Mouse (Mus musculus): ENCODE data around the gene Kcnh4.

The Kcnh4 gene

DNA sequence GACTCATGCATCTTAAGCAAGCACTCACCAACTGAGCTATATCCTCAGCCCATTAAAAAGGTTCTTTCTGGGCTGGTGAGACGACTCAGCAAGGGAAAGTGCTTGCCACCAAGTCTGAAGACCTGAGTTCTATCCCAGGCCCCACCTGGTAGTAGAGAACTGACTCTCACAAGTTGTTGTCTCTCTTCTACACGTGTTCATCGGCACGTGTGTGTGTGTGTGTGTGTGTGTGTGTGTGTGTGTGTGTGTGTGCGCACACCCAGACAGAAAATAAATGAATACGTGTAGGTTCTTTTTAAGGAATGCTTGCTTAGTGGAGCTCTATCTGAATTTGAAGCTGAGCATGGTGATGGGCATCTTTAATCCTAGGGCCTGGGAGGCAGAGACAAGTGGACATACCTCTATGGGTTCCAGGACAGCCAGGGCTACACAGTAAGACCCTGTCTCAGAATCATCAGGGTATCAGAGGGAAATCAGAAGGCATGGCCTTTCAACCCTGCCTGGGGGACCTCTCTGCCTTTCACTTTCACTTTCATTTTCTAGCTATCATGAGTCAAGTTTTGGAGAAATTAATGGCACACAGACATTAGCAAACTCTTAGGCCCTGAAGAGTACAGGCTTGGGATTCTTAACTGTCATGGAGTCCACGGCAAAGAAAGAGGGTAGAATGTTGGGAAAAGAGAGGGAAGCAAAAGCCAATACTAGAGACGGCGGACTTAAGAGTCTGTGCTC is 24.4 kb downstream of the Kcnh4 start:
- DNase-seq (ENCODE audit: extremely low spot score, low read depth, low spot score), result no peak

DNA sequence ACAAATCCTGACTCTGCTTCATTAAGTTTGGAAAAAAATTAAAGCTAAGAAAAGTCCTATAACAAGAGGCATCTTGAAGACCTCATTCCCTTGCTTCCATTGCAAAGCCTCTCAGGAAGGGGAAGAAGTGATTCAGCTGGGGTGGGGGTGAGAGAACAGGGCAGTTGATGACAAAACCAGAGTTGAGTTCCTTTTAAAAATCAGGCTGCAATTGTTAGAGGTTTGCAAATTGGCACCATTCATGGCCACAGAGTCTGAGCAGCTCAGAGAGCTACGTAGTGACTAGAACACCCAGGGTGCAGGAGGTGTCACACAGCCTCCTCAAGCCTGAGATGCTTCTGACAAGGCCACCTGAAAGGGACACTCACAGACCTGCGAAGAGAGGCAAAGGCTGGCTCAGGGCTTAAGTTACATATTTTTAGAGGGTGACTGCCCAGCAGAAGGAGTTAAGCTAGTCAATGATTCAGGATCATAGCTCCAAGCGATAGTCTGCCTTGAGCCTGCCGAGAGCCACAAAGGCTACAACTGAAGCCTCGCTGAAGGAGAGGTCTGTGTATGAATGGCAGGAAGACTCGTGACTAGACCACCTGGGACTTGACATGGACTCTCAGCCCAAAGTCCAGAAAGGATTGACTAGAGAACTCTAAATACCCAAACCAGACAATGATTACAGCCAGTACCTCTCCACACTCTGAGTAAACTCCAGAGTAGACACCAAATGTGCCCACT is 29.1 kb downstream of the Kcnh4 start:
- DNase-seq (ENCODE audit: extremely low spot score, low read depth, low spot score), result no peak

DNA sequence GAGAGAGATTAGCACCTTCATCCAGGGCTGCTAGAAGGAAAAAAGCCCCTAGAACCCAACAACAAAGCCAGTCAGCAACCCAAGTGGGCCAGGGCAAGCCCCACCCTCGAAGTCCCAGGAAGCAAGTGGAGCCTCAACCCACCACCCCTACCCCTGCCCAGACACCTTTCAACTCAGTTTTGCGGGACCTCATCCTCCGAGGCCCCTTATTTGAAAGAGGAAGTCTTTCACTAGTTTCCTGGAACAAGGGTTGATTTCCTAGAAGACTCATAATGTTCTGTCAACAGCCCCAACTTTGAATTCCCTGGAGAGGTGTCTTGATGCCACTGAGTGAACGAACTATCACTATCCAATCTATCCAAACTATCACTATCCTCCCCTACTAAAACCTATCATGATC is 29.8 kb downstream of the Kcnh4 start:
- DNase-seq (ENCODE audit: extremely low spot score, low read depth, low spot score), result no peak

DNA sequence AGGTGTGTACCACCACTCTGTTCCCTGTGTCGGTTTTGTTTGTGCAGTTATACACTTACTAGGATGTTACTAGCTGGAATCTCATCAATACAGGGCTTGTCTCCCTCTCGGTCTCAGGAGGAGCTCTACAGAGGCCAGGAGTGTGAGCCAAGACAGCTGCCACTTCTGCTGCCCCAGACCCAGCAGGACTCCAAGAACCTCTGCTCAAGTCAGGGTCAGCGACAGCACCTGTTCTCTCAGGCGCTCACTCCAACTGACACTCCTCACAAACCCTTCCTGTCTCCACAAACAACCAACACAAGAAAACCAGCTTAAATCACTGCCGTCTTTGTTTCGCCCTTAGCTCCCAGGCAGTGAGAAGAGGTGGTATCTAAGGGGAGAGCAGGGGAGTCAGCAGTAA is 31.1 kb downstream of the Kcnh4 start:
- DNase-seq (ENCODE audit: extremely low spot score, low read depth, low spot score), result no peak

DNA sequence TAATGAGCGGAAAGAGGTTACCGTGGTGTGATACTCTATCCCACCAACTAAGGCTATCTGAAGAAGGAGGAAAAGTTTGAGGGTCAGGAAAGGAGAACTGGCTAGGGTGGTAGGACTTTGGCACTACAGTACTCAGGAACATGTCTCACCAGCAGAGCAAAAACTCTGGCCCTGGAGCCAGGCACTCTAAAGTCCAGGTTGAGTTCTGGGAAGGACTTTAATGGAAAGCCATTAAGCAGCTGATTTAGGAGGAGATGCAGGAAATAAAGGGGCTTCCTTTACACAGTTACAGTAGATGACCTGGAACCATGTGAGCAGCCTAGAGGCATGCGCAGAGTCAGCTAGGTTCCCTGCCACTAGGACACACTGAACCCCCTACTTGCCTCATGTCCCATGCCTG is 32.5 kb downstream of the Kcnh4 start:
- no peak for DNase-seq (ENCODE audit: extremely low spot score, low read depth, low spot score)

DNA sequence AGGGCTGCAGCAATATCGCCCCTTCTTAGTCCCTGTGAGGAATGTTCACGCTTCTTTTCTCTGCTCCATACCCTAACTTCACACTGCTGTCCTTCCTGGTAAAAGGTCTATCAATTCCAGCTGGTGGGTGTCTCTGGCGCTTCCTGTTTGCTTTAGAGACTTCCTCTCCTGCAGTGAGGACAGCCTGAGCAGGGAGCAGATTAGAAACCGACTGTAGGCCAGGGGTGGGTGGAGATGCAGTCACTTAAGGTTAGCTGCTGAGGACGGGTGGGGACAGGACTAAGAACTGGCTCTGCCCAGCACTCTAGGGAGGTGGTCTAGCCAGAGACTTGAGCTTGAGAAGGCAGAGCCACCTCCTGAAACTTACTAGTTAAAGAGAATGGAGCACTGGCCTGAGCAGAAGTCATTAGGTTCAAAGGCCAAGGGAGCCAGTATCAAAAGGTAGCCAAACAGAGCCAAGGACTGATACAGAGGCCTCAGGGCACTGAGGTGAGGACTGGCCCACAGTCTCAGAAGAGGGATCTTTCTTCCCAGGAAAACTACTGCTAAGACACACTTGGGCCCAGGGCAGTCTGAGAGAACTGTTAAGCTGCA is 34.7 kb downstream of the Kcnh4 start:
- DNase-seq (ENCODE audit: extremely low spot score, low read depth, low spot score), result no peak

DNA sequence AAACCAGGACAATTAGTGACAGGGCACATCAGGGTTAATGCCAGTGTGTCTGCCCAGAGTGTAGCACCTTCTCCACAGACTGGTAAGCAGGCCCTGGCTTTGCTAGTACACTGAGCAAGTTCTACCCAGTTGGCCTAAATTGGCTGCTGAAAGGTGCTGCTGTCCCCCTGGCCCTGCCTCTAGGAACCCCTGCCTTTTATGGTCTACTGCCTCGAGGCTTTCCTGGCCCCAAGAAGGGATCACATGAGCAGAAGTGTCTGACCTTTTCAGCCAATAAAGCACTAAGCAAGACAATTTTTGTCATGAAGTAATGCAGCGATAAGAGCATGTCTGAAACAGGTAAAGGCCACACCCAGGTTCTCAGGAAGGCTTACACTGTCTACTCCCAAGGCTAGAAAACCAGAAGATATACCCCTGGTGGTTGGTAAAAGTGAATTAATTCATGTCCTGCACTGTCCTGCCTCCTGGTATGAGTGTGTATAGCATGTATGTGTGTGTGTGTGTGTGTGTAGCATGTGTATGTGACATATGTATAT is 37.2 kb downstream of the Kcnh4 start:
- DNase-seq (ENCODE audit: extremely low spot score, low read depth, low spot score), result no peak

DNA sequence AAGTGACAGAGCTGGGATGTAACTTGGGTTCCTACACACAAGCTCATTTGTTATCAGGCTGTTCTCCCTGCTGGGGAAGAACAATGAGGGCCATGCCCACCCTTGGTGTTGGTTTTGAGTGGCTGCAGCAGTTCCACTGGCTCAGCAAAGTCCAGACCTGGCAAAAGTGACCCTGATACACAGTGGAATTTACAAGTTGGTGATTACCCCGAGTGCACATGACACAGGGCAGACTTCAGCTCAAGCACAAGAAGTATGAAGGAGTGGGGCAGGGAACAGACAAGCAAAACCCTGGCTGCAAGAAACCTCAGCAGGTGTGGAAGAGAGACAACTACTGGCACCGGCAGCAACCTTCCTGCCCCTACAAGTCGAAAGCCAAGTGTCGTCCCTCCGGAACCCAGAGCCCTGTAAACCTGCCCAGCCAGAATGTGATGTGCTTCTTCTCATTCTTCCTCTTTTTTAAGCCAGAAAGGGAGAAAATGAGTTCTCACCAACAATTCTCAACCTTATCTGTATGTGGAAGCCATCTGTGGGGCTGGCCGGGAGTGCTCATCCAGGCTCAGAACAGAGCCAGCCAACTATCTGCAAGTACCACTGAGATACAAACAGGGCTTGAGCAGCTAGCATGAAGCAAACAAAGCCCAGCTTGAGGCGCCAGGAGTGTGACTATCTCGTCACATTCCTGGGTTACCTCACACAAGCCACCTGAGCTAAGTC is 37.8 kb downstream of the Kcnh4 start:
- DNase-seq (ENCODE audit: extremely low spot score, low read depth, low spot score), result no peak

DNA sequence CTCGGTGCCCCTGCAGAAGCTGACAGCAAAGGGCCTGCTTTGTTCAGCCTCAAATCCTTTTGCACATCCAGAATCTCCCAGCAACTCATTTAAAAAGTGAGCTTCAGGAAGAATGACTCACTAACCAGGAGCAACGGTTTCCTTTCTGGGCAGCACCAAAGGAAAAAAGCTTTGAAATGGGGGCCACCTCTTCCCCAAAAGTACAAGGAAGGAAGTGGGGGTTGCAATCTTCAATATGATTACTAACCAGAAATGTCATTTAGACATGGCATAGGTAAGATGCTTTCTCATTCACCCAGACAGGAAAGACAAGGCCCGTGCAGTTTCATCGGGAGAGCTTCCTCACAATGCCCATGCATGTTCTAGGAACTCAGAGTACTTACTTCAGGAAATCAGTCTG is 38.5 kb downstream of the Kcnh4 start:
- no peak for DNase-seq (ENCODE audit: extremely low spot score, low read depth, low spot score)

DNA sequence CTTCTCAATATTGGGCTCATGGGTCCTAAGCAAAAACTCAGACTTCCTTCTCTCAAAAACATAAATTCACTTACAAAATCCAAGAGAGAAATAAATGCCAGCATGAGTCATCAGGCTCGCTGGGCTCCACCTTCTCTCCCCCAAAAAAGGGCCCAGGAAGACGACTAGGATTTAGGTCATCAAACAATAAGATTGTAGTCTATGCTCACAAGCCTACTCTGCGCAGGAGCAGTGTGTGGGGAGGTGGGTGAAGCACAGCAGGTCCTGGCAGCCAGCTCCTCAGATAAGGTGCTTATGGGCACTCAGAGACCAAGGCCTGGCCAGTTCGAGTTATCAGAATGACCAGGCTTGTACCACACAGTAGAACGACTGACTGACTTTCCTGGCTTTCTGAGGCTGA is 39.4 kb downstream of the Kcnh4 start:
- DNase-seq (ENCODE audit: extremely low spot score, low read depth, low spot score), result no peak

DNA sequence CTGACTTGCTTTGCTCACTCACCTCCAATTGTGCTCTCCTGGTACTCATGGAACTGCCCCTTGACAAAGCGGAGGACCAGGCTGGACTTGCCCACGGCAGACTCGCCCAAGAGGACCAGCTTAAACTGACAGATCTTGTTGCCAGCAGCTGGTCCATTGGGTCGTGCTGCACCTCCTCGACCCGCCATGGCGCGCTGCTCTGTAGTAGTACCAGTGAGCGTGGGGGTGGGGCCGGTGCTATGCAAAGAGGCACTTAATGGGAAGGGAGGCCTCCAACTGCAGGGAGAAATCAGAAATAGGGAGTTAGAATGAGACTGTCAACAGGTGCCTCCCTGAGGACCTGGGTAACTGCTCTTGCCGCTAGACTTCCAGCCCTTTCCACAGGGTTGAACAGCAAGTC is 39.8 kb downstream of the Kcnh4 start:
- no peak for DNase-seq (ENCODE audit: extremely low spot score, low read depth, low spot score)

DNA sequence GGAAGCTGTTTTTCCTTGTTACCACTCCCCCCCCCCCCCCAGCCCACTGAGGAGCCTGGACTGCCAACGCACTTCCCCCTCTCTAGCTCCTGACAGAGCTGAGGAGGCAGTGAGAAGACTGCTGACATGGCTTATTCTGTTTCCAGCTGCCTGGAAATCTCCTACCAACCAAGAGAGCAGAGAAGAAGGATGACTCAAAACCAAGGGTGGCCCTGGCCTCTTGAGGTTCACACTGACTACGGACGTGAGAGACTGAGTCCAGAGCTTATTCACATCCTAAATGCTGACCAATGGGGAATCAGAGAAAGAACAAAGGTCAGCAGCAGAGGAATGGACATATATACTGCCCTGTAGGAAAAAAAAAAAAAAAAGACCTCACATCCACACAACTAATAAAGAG is 40.4 kb downstream of the Kcnh4 start:
- DNase-seq (ENCODE audit: extremely low spot score, low read depth, low spot score), result no peak

DNA sequence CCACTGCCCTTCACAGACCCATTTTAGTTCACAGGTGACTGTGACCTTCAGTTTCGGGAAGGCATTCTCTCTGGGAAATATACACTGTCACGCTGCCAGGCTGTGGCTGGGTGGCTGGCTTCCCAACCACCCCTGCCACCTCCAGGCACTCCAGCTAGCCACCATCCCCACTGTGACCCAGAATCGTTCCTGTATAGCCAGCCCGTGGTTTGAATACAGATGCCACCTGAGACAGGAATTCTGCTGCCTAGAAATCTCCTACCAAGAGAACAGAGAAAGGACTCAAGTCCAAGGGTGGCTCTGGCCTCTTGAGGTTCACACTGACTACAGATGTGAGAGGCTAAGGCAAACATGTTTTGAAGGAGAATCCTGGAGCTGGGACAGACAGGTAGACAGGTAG is 40.9 kb downstream of the Kcnh4 start:
- DNase-seq (ENCODE audit: extremely low spot score, low read depth, low spot score), result no peak

DNA sequence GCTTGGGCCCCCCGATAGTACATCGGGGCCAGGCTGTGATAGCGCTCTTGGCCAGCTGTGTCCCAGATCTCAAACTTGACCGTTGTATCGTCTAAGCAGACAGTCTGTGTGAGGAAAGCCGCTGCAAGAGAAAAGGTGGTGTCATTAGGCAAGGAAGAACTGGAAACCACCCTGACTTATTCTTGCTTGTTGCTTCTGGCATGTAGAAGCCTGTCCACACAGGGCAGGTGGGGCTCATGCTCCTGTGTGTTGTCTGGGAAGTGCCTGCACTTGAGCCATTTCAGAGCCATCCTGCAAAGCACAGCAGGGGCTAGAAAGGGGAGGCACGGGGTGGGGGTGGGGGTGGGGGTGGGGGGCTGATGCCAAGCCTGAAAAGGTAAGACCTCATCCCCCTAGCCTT is 41.3 kb downstream of the Kcnh4 start:
- no peak for DNase-seq (ENCODE audit: extremely low spot score, low read depth, low spot score)

DNA sequence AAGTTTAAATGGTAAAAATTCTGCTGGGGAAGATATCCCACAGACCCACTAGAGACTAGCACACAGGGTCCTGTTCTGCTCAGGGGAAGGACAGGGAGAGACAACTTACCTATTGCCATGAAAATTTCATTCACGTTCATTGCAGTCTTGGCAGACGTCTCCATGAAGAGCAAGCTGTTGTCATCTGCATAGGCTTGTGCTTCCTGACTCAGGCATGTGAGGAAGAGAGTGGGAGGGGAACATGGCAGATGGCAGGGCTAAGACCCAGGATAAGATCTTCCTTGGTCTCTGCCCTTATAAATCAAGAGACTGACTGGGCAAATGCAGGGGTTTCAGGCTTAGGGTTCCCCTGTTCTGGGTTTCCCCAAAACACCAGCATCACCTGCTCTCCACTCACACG is 43.1 kb downstream of the Kcnh4 start:
- no peak for DNase-seq (ENCODE audit: extremely low spot score, low read depth, low spot score)

DNA sequence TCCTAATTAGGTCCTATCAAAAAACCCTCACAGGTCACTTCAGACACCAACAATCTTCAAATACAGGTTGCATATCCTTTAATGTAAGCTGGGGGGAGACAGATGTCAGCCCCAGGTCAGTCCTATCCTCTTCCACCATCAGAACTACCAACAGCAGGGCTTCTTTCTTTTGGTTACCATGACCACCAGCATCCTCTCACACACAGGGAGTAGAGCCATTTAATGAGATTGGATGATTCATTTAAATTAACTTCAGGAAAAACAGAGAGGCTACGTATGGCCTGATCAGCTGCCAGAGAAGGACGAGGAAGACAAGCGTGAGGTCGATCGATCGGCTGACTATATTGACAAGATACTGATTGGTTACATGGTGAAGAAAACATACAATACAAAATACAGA is 44.8 kb downstream of the Kcnh4 start:
- DNase-seq (ENCODE audit: extremely low spot score, low read depth, low spot score), result no peak

DNA sequence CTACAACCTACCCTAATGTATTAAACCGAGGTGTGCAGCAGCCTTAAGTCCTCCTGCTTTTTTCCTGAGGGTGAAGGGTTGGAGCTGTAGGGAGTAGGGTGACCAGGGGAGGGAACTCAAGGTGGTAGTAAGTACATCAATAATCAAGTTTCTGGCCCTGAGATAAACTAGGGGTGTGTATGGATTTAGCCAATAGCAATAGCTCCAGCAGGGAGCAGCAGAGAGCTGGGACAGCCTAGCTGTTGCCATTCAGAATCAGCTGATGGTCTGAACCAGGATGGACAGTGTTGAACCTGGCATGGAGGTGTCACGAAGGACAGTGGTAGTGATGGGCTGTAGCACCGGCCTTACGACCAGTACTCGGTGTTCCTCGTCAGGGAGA is 45.2 kb downstream of the Kcnh4 start:
- no peak for DNase-seq (ENCODE audit: extremely low spot score, low read depth, low spot score)

DNA sequence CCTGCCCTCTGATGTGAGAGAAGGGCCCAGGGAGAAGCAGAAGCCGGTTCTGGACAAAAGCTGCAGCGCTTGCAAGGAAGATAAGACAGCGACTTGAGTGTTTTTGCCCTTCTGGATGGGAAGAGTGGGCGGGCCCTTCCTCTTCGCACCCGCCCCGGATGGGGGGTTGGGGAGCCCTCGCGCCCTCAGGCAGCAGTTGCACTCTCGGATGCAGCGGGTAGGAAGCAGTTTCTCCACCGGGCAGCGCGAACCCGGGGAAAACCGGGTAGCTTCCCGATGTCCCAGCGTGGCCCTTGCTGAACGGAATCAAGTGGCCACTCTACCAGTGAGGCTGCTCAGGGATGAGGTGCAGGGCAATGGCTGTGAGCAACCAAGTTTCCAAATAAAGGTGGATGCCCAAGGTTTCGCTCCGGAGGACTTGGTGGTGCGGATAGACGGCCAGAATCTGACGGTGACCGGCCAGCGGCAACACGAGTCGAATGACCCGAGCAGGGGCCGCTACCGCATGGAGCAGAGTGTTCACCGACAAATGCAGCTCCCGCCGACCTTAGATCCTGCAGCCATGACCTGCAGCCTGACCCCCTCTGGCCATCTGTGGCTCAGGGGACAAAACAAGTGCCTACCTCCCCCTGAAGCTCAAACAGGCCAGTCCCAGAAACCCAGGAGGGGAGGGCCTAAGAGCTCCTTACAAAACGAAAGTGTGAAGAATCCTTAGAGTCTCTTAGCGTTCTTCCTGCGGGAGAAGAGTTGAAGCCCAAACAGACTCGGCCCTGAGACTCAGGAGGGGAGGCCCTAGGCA is 45.8 kb downstream of the Kcnh4 start, which contains the start of gene Hspb9:
Hspb9 (plus strand) TSS at position 116 of the 799 bp plus-strand sequence.
- DNase-seq (ENCODE audit: extremely low spot score, low read depth, low spot score), result no peak

DNA sequence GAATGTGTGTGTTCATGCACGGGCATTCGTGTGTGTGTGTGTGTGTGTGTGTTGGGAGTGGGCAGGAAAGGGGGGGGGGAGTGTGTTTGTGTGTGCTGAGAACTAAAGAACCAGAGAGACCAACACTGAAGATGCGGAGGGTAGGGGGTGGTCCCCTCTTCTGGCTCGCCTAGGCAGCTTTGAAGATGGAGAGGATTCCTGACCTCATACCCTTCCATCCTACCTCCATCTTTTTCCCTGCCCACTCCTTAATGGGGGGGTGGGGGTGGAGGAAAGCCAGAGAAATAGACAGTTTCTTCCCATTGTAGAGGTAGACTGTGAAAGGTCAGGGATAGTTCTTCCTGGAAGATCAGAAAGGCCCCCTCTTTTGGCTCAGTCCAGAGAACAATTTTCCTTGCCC is 46.6 kb downstream of the Kcnh4 start:
- DNase-seq (ENCODE audit: extremely low spot score, low read depth, low spot score), result no peak

DNA sequence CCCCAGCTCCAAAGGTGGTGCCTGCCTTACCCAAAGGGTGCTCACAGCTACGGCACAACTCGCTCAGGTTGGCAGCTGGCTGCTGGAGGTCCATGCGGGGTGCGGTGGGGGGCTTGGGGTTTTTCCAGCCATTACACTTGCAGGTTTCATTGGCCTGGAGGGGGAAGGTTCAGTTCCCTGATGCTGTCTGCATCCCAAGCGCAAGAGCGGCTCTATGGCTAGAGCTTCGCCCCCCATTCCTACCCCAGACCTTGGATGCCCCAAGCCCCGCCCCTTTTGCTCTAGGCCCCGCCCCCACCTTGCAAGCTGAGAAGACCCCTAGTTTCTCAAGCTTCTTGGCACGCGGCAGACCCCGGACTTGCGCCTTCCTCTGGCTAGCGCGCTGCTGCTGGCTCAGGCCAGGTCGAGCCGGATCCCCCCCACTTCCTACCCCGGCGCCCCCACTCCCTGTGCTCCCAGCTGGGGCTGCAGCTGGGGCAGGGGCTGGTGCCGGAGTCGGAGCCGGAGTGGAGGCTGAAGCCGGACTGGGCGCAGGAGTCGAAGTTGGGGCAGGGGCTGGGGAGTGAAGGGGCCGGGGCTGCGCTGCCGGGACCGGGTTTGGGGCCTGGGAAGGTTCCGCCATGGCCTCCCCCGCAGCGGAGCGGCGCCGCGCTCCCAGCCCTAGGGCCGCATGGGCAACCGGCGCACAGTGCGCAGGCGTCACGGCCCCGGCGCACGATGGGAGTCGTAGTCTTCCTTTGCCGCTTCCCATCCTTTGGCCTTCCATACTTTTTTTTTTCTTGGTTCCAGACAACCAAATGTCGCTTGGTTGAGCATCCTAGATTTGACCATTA is 47.7 kb downstream of the Kcnh4 start, which contains the start of gene Kat2a:
Kat2a (minus strand) TSS at position 683 of the 833 bp plus-strand sequence.
- no peak for DNase-seq (ENCODE audit: extremely low spot score, low read depth, low spot score)

Data from hindlimb bud, embryonic 11.5 days (tissue).